Mouse (Mus musculus) bone marrow, adult 2 months (tissue): ENCODE results near the gene A430005L14Rik. TPM values are rescaled to one million over a fixed set of nuclear protein-coding genes. Genes with fewer than 3 reads are reported as not detected.

Experiments
- H3K27ac ChIP-seq: fragments of 200-500 bp; 2 replicates; pipeline ENCODE4 v1.5.1; 2012; ENCODE audit warnings: low read depth, mild to moderate bottlenecking, control low read depth, inconsistent platforms, low read length; ENCODE audit not compliant: control insufficient read depth, poor library complexity, insufficient read depth
- H3K4me1 ChIP-seq: fragments of 200-500 bp; 2 replicates; pipeline ENCODE4 v1.6.1; 2011; ENCODE audit warnings: low read length; ENCODE audit not compliant: control insufficient read depth, insufficient read depth
- H3K4me3 ChIP-seq: fragments of 200-500 bp; replicated peaks from 2 replicates; pipeline ENCODE3; 2011; ENCODE audit warnings: mild to moderate bottlenecking, low read depth, low read length, control low read depth; ENCODE audit not compliant: control insufficient read depth
- CTCF ChIP-seq: fragments of 200-500 bp; IDR thresholded peaks from 2 replicates; pipeline ENCODE4 v1.5.1; 2011; ENCODE audit warnings: low read length, control low read depth; ENCODE audit not compliant: control insufficient read depth, insufficient read depth
- POLR2A ChIP-seq: fragments of 200-500 bp; IDR thresholded peaks from 2 replicates; pipeline ENCODE4 v1.6.1; 2011; ENCODE audit warnings: low read depth, mild to moderate bottlenecking, control low read depth, low read length, borderline replicate concordance; ENCODE audit not compliant: control insufficient read depth
- WGBS: fragments of 180-500 bp; shearing (Covaris S2); methylation state at CpG from one replicate; pipeline ENCODE4 v1.1.7; 2018; 5-methylcytosine and 5-hydroxymethylcytosine counted together
- polyA plus RNA-seq: library from polyadenylated mRNA; stranded (reverse); fragments of >200 nt; gene quantifications from 2 replicates; pipeline ENCODE4 v1.2.4, GENCODE M21; 2011; ENCODE audit warnings: low replicate concordance; ENCODE audit not compliant: missing spikeins, insufficient read depth, insufficient read length

The A430005L14Rik gene
- polyA plus RNA-seq, 1 experiment, result 78.7 TPM

DNA sequence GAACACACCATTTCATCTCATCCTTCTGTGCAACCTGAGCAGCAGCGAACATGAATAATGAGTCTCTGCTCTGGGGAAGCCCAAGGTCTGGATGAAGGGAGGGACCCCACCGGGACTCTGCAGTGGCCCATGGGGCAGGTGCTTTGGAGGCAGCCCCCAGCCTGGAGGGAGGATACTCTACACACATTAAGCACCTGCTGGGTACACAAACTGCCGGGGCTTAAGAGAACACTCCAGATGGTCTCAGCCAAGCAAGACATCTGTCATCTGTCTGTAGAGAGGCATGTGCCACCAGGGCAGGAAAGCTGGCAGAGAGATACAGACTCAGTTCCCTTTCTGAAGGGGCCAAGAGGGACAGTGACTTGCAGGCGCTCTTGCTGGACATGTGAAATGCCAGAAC is 27.1 kb upstream of the A430005L14Rik start:
- no peak overlapping the region for H3K4me3 ChIP-seq
- no peaks in the 10 kb centered on the region for H3K4me1 ChIP-seq
- no peak for TF ChIP-seq POLR2A
- TF ChIP-seq CTCF, result no peak
- H3K27ac ChIP-seq, result no peak overlapping the region
- 72% methylated on average over 4 of the region's 4 CpGs for WGBS

DNA sequence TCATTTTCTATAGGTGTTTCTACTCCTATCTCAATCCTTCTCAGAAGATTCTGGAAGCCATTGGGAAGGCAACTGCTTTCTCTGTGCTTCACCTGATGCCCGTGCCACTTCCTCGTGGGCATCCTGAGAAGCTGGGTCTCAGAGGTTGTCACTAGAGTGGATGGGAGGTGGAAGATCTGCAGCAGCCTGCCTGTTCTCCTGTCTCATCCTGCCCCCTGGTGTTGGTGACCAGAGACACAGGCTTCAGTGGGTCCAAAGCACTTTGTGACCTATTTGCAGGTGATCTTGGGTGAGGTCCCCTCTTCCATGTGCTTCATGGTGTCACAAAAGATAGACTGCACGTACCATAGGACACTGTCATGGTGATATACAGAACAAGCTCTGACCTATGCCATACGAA is 13.8 kb upstream of the A430005L14Rik start:
- Histone ChIP-seq H3K4me1 (no peaks in the 10 kb centered on the region), H3K27ac (no peak overlapping the region), H3K4me3 (no peak overlapping the region)
- WGBS, result 38% methylated on average over 4 of the region's 4 CpGs
- no peak for TF ChIP-seq POLR2A
- TF ChIP-seq CTCF, result peak; percentile 51; the same call in 1 of the 2 replicates

DNA sequence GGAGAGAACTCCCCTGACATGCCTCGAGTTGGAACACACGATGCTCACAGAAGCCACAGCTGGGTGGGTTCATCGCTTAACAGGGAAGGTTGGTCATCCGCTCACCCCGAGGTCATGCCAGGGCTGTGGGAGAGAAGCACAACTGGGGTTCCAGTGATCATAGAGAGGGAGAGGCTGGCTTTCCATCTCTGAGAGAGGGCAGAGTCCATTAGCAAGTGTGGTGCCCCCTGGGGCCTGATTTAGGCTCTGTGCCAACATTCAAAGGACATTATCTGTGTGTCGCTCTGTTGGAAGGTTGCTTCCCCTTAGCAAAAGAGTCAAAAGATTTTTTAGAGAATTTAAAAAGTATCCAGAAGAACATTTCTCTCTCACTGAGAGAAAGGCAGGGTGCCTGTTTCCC is 12.8 kb upstream of the A430005L14Rik start:
- WGBS, result 34% methylated on average over 6 of the region's 6 CpGs
- Histone ChIP-seq H3K27ac (no peak overlapping the region), H3K4me1 (no peaks in the 10 kb centered on the region), H3K4me3 (no peak overlapping the region)
- TF ChIP-seq POLR2A, result no peak
- no peak for TF ChIP-seq CTCF

DNA sequence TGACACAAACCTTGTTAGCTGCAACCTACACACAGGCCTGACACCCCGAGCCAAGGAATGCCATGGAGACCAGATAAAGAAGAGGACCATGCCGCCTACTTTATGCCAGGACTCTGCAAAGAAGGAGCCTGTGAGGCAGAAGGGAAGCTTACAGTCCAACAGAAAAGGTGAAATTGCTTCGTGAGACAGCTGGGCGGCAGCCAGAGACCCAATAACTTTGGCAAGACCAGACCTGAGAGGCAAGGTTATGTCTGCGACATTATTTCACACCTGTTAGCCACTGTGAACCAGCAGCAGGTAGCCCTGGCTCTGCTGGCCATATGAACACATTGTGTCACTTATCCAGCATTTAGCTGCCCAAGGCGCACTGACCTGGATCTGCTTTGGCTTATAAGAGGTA is 11.3 kb upstream of the A430005L14Rik start:
- Histone ChIP-seq H3K27ac (no peak overlapping the region), H3K4me3 (no peak overlapping the region), H3K4me1 (no peaks in the 10 kb centered on the region)
- no peak for TF ChIP-seq CTCF
- TF ChIP-seq POLR2A, result no peak
- 75% methylated on average over 6 of the region's 6 CpGs for WGBS

DNA sequence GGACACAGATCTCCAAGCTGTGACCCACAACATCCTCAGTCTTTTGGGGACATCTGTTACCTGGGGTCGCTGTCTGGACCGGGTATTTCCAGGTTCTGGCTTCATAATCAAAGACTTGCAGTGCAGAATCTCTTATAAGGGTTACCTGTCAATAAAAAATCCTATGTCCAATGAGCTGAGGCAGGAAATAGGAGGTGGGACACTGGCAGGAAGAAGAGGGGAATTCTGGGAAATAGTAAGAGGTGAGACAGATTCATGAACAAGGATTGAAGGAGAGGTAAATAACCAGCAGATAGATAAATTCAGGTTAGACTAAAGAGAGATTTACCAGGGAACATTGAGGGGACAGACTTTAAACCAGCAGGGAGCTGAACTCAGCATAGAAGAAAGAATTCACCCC is 6.7 kb upstream of the A430005L14Rik start:
- Histone ChIP-seq H3K27ac (no peak overlapping the region), H3K4me3 (no peak overlapping the region), H3K4me1 (no peaks in the 10 kb centered on the region)
- TF ChIP-seq CTCF (no peak), POLR2A (no peak)
- WGBS, result 61% methylated on average over 2 of the region's 2 CpGs

DNA sequence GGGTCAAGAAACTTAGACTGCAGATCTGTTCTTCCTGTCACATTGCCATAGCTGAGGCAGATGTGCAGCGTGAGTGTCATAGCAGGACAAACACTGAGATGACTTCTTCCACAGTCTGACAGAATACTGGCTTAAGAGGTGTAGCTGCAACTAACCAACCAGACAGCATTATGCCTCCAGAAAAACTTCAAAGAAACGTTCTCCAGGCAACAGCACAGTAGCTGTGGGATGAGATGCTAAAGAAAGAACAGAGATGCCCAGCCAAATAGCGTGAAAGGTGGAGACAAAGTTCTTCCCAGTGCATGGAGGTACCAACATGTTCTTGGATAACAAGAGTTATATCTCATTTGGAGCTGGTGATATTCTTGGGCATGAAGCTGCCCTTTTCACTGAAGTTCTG is 5.9 kb upstream of the A430005L14Rik start:
- TF ChIP-seq CTCF, result no peak
- no peak for TF ChIP-seq POLR2A
- H3K4me1 ChIP-seq, result no peaks in the 10 kb centered on the region
- WGBS, result 48% methylated on average over 3 of the region's 3 CpGs
- no peak overlapping the region for H3K27ac ChIP-seq
- no peak overlapping the region for H3K4me3 ChIP-seq

DNA sequence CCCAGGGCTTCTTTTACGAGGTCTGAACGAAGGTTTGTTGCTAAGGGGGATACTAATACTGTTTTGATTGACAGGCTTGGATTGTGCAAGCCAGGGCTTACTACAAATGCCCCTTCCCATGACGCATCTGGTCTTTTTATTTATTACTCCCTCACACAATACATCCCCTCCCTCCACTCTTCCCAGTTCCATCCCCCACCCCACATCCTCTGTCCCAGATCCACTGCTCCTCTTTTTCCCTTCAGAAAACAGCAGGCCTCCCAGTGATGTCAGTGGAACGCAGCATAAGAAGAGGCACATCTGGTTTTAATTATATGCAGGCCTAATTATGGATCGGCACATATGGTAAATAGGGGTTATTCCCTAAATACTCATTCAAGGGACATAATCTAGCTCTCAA is 5.3 kb upstream of the A430005L14Rik start:
- H3K4me1 ChIP-seq, result no peaks in the 10 kb centered on the region
- TF ChIP-seq CTCF, result no peak
- no peak for TF ChIP-seq POLR2A
- no peak overlapping the region for H3K27ac ChIP-seq
- WGBS, result 54% methylated on average over 5 of the region's 5 CpGs
- H3K4me3 ChIP-seq, result no peak overlapping the region

DNA sequence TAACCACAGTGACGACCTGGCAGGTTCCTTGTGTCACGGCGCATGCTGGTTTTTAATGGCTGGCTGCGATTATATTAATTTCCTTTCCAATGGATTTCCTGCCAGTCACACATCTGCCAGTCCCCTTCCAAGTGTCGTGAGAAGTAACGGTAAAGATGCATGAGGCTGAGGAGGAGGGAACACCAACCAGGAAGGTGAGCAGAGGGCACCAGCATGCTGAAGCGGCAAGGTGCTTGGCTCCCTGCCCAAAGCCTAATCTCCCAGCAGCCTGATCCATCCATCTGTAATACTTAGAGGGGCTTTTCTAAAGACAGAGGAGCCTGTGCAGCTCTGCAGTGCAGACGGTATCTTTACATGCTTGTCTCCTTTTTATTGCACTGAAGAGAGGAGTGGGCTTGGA is 1.4 kb upstream of the A430005L14Rik start:
- TF ChIP-seq CTCF, result no peak
- no peak for TF ChIP-seq POLR2A
- H3K27ac ChIP-seq, result no peak overlapping the region
- no peaks in the 10 kb centered on the region; the same call in 1 of the 2 replicates for H3K4me1 ChIP-seq
- WGBS, result 84% methylated on average over 8 of the region's 8 CpGs
- H3K4me3 ChIP-seq, result no peak overlapping the region

DNA sequence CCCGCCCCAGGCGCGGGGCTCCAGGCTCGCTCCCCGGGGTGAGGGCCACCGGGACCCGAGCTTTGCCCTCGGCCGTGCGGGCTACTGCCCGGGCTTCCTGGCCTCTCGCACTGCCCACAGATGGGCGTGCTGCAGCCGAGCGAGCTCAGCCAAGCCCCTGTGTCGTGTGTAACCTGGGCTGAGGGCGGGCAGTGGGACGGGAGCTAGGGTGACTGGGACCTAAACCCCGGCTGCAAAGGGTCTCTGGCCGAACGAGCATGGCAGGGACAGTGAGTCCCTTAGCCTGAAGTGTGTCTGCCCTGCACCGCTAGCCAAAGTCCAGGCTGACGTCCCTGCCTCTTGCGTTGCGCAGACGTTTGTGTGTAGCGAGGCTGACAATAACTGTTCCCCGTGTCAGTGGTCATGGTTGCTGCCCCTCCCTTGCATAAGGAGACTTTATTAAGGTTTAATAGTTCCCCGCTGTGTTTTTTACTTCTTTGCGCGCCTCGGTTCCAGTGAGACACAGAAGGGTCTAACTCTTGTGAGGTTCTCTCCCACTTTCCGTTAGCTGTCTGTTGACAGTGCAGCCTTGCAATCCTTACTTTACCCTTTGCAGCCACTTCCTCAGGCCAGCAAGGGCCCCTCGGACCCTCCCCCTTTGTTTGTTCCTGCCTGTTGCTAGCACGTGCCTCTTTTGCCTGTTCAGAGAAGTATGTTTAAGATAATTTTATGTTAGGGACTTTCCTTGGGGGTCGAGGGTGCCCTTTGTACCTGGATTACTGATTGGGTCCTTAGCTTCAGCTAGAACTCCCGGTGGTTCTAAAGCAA is 610 bp downstream of the A430005L14Rik start:
- WGBS, result under 1% methylated on average over 37 of the region's 37 CpGs
- peak overlapping the region; percentile 88 for H3K27ac ChIP-seq
- peak overlapping the region; percentile 99 for H3K4me3 ChIP-seq
- TF ChIP-seq CTCF (no peak), POLR2A (peak; percentile 26; the same call in 1 of the 2 replicates)
- no peaks in the 10 kb centered on the region; the same call in 1 of the 2 replicates for H3K4me1 ChIP-seq
